Mouse (Mus musculus) embryonic facial prominence, embryonic 14.5 days (tissue): ENCODE measurements around the gene Bdh1. TPM values are rescaled to one million over a fixed set of nuclear protein-coding genes. Genes with fewer than 3 reads are reported as not detected.
A peak's percentile ranks its signal among the peaks of the same experiment; 100 is the strongest.

Experiments
- ATAC-seq: fragments of 200-750 bp; cut with Nextera tagmentation; 2 replicates; pipeline ENCODE4 v1.8.0; 2017; ENCODE audit warnings: low read depth, moderate number of reproducible peaks, moderate TSS enrichment
- DNase-seq: peaks from one replicate; pipeline ENCODE4 v3.0.0-alpha.2; 2015; ENCODE audit warnings: low spot score
- H3K27ac ChIP-seq: fragments of 300-500 bp; sonication (generic); replicated peaks from 2 replicates; pipeline ENCODE4 v1.5.1; 2014; ENCODE audit warnings: low read depth, mild to moderate bottlenecking, low read length, moderate library complexity
- H3K27me3 ChIP-seq: fragments of 300-500 bp; sonication (generic); replicated peaks from 2 replicates; pipeline ENCODE4 v1.6.1; 2014; ENCODE audit warnings: low read length; ENCODE audit not compliant: control insufficient read depth, insufficient read depth
- H3K36me3 ChIP-seq: fragments of 300-500 bp; sonication (generic); 2 replicates; pipeline ENCODE4 v1.6.1; 2014; ENCODE audit warnings: low read length, mixed read lengths; ENCODE audit not compliant: control insufficient read depth, insufficient read depth
- H3K4me1 ChIP-seq: fragments of 300-500 bp; sonication (generic); 2 replicates; pipeline ENCODE4 v1.6.1; 2014; ENCODE audit warnings: antibody characterized with exemption, low read length; ENCODE audit not compliant: control insufficient read depth, insufficient read depth
- H3K4me2 ChIP-seq: fragments of 300-500 bp; sonication (generic); 2 replicates; pipeline ENCODE4 v1.6.1; 2014; ENCODE audit warnings: low read depth, mild to moderate bottlenecking, low read length, moderate library complexity, mixed read lengths
- H3K4me3 ChIP-seq: fragments of 300-500 bp; sonication (generic); 2 replicates; pipeline ENCODE4 v1.5.1; 2014; ENCODE audit warnings: low read depth, mild to moderate bottlenecking, low read length
- H3K9ac ChIP-seq: fragments of 300-500 bp; sonication (generic); 2 replicates; pipeline ENCODE4 v1.6.1; 2014; ENCODE audit warnings: low read depth, mild to moderate bottlenecking, low read length, moderate library complexity, mixed read lengths
- H3K9me3 ChIP-seq: fragments of 300-500 bp; sonication (generic); 2 replicates; pipeline ENCODE4 v1.6.1; 2016; ENCODE audit warnings: low read length; ENCODE audit not compliant: control insufficient read depth
- WGBS: fragments of 180-500 bp; shearing (Covaris S2); extraction: QIAGEN DNeasy Blood & Tissue Kit; methylation state at CpG from one replicate; pipeline ENCODE4 v1.1.7; 2014; 5-methylcytosine and 5-hydroxymethylcytosine counted together
- polyA plus RNA-seq: library from polyadenylated mRNA; unstranded; fragments of >200 nt; fragmentation: Nextera tagmentation; extraction: Ambion mirVana; gene quantifications from 2 replicates; pipeline ENCODE4 v1.2.1, GENCODE M21; 2014

Gene Bdh1
- polyA plus RNA-seq, 1 experiment from 2014 or later: 30.4 TPM

DNA sequence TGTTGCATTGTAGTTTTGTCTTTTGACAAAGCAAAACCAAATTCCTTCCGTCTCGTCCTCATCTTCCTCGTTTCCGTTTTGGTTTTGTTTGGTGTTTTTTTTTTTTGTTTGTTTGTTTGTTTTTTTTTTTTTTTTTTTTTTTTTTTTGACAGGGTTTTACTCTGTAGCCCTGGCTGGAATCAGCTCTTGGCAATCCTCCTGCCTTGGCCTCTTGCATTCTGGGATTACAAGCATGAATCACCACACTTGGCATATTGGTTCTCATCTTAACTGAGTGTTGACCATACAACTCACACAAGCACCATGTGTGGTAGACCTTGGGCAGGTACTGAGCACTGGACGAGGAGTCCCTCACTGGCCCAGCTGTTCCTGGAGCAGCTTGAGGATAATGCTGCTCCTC, 63.3 kb downstream of the Bdh1 start:
- DNase-seq (no peak), ATAC-seq (no peak)
- Histone ChIP-seq H3K9me3 (no peaks in the 10 kb centered on the region), H3K9ac (no peak overlapping the region), H3K27me3 (no peaks in the 10 kb centered on the region), H3K4me1 (peaks cover 7% of the 10 kb centered on the region), H3K36me3 (no peaks in the 10 kb centered on the region), H3K4me3 (no peak overlapping the region), H3K27ac (no peak overlapping the region), H3K4me2 (no peak overlapping the region)
- WGBS: 89% methylated on average over 5 of the region's 5 CpGs

DNA sequence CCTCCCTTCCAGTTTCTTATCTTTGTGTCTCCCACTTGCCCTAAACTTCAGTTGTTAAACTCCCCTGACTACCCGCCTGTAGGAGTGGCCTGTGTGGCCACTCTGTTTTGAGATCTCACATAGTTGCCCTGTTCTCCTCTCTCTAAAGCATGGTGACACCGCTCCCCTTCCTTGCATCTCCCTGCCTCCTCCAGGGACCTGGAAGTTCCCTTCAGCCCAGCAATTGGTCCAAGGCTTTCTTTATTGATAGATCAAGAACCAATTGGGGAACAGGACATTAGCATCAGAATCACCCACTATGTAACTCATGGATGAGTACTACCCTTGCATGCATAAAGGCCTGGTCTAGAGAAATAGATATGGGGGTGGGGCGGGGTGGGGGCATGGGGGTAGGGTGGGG, 65.2 kb downstream of the Bdh1 start:
- no peak for ATAC-seq
- no peaks in the 10 kb centered on the region for H3K9me3 ChIP-seq

DNA sequence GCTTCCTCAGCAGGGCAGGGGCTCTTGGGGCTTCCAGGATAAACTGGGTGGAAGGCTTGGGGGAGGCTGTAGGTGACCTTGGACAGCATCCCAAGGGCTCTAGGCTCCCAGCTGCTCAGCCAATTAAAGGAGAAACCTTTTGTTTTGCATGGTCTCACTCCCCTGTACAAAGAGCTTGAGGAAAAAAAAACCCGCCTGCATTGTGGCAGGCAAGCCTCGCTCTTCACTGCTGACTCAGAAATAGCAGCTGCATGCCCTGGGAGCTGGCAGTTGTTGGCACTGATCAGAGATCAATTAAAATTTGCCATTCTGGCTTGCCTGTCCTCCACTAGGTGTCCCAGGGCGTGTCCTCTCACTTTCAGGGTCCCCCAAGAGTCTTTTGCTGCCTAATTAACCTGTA, 67.0 kb downstream of the Bdh1 start:
- H3K27ac ChIP-seq: no peak overlapping the region
- no peaks in the 10 kb centered on the region for H3K36me3 ChIP-seq
- peaks cover 24% of the 10 kb centered on the region for H3K4me1 ChIP-seq
- WGBS: 47% methylated on average over 3 of the region's 3 CpGs
- H3K9ac ChIP-seq: no peak overlapping the region
- no peak overlapping the region for H3K4me3 ChIP-seq
- ATAC-seq (no peak), DNase-seq (no peak)
- H3K9me3 ChIP-seq: no peaks in the 10 kb centered on the region
- no peak overlapping the region for H3K4me2 ChIP-seq
- H3K27me3 ChIP-seq: no peaks in the 10 kb centered on the region

More for the DNA sequence above, 65.2 kb downstream of the Bdh1 start:
- DNase-seq: no peak
- Histone ChIP-seq H3K4me3 (no peak overlapping the region), H3K27ac (no peak overlapping the region), H3K4me2 (no peak overlapping the region), H3K27me3 (no peaks in the 10 kb centered on the region), H3K36me3 (no peaks in the 10 kb centered on the region), H3K4me1 (peaks cover 7% of the 10 kb centered on the region), H3K9ac (no peak overlapping the region)
- 84% methylated on average over 3 of the region's 3 CpGs for WGBS

DNA sequence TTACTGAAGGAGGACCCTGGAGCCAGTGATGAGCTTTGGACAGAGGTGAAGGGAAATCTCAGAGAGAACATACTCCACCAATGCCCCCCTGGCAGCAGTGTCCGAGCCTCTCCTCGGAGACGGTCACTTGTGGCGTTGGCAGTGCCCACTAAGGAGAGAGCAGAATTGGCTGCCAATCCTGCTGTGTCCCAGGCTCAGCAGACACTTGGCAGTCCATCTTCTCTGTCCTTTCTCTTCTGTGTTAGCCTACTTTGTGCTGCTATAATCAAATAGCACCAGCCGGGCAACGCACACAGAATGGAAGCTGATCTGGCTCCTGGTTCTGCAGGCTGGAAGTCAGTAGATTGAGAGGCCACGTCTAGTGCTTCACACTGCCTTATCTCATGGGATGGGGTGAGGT, 68.9 kb downstream of the Bdh1 start:
- H3K4me1 ChIP-seq: peaks cover 29% of the 10 kb centered on the region
- ATAC-seq: no peak
- H3K4me3 ChIP-seq: no peak overlapping the region
- no peak overlapping the region for H3K9ac ChIP-seq
- H3K27ac ChIP-seq: no peak overlapping the region
- no peaks in the 10 kb centered on the region for H3K36me3 ChIP-seq
- H3K27me3 ChIP-seq: no peaks in the 10 kb centered on the region
- DNase-seq: no peak
- whole genome bisulfite sequencing: 93% methylated on average over 7 of the region's 7 CpGs
- H3K4me2 ChIP-seq: no peak overlapping the region
- H3K9me3 ChIP-seq: no peaks in the 10 kb centered on the region

DNA sequence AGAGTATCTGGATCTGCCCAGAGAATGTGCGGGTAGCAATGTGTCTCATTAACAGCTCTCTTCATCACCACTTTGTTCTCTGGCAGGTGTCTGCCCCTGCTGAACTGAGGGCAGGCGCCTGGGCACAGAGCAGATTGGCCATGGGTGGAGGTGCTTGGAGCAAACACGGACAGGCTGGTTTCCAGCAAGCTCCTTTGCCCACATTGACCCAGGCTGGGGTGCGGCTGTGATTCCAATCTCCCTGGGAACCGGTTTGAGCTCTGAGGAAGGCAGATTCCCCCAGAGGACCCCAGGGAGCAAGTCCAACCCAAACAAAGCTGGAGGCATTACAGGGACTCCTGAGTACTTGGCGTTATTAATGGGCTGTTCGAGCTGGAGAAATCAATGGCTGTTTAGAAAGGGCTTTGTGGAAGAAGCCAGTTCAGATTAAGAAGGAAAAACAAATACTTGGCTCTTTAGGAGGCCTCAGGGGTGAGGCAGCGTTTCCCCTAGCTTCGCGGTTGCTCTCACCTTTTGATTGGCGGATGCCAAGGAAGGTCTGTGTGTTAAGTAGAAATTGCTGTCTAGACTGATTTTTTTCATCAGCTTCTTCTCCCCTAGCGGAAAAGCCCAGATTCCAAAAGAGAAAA, 71.0 kb downstream of the Bdh1 start:
- Histone ChIP-seq H3K9ac (no peak overlapping the region), H3K4me2 (peak overlapping the region; percentile 8; the same call in 1 of the 2 replicates), H3K27me3 (no peaks in the 10 kb centered on the region), H3K4me1 (peaks cover 33% of the 10 kb centered on the region), H3K4me3 (no peak overlapping the region), H3K36me3 (no peaks in the 10 kb centered on the region), H3K9me3 (no peaks in the 10 kb centered on the region), H3K27ac (0 out of 2 replicates have a peak overlapping the region, but pooled peaks have one; percentile 8)
- DNase-seq (peak; percentile 75), ATAC-seq (peak; percentile 39; the same call in 1 of the 2 replicates)
- WGBS: 23% methylated on average over 12 of the region's 12 CpGs

DNA sequence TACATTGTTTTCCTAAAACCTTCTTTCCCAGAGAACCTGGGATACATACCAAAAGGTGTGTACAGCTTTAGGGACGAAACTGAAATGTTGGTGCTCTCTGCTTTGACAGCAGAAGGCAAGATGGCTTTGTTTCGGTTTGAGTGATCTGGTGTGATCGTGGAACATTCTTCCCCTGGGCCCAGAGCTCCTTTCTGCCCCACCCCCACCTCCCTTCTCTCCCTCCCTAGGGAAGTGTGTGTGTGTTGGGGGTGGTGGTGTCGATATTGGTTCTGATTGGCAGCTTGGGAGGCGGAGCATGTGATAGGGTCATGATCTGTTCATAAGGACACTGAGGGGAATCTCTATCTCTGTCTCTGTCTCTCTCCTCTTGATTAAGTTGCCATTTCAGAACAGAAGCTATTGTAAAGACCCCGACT, 71.5 kb downstream of the Bdh1 start:
- Histone ChIP-seq H3K27me3 (no peaks in the 10 kb centered on the region), H3K4me2 (peak overlapping the region; percentile 8; the same call in 1 of the 2 replicates), H3K9ac (no peak overlapping the region), H3K4me1 (peaks cover 36% of the 10 kb centered on the region), H3K4me3 (no peak overlapping the region), H3K27ac (no peak overlapping the region), H3K36me3 (no peaks in the 10 kb centered on the region), H3K9me3 (no peaks in the 10 kb centered on the region)
- 35% methylated on average over 6 of the region's 6 CpGs for WGBS
- DNase-seq (no peak), ATAC-seq (0 out of 2 replicates have a peak, but pooled peaks have one; percentile 10)

DNA sequence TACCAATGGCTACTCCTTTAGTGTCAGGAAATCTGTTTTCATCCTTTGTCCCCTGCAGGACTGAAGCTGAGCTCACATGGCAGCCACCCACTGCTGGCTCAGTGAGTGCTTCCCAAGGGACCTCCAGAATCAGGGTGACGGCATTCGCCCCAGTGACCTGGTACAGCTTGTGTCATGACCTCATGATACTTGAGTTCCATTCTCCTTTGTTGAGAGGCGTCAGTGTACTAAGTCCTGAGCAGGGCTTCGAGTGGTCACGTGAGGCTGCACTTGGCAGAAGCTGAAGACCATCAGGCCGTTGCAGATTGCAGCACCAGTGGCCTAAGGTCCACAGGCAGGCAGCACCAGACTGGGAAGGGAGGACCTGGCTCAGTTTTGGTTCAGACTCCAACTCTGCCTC, 71.9 kb downstream of the Bdh1 start:
- Histone ChIP-seq H3K4me1 (peaks cover 32% of the 10 kb centered on the region), H3K4me2 (no peak overlapping the region), H3K27me3 (no peaks in the 10 kb centered on the region), H3K9me3 (no peaks in the 10 kb centered on the region), H3K9ac (no peak overlapping the region), H3K27ac (no peak overlapping the region), H3K36me3 (no peaks in the 10 kb centered on the region), H3K4me3 (no peak overlapping the region)
- 74% methylated on average over 6 of the region's 6 CpGs for WGBS
- ATAC-seq: no peak
- DNase-seq: no peak

DNA sequence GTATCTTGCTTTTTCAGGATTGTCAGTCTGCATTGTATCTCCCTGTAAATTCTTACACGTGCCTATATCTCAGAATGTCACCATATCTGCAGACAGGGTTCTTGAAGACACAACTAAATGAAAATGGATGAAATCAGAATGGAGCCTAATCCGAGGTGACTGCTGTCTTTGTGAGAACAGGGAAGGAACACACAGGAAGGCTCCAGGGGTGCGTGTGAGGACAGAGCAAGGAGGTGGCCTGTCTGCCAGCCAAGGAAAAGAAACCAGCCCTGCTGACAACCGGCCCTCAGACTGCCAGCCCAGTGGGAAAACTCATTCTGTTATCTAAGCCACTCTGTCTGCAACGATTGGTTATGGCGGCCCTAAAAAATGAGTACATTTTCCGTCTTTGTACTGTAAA, 73.3 kb downstream of the Bdh1 start:
- H3K9me3 ChIP-seq: no peaks in the 10 kb centered on the region
- 58% methylated on average over 7 of the region's 7 CpGs for WGBS

DNA sequence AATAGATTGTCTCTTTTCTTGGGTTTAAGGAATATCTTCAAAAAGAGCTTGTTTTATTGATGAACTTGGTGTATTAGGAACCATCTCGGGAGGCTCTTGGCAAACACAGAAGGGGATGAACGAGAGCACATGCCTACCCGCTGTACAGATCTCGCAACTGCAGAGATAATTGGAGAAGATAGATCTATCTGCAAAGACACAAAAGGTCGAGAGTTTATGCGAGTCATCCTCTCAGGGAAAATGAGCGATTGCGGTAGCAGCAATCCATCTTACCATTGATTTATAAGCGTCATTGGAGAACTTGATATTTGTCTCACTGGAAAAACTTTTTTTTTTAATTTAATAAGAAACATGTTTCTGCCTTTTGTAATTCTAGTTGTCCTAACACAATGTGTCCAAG, 73.7 kb downstream of the Bdh1 start:
- H3K27ac ChIP-seq: no peak overlapping the region
- ATAC-seq (no peak), DNase-seq (no peak)
- H3K4me1 ChIP-seq: peaks cover 44% of the 10 kb centered on the region
- no peak overlapping the region for H3K4me3 ChIP-seq
- H3K36me3 ChIP-seq: no peaks in the 10 kb centered on the region
- no peaks in the 10 kb centered on the region for H3K9me3 ChIP-seq
- no peak overlapping the region for H3K9ac ChIP-seq
- no peaks in the 10 kb centered on the region for H3K27me3 ChIP-seq
- no peak overlapping the region for H3K4me2 ChIP-seq
- 61% methylated on average over 9 of the region's 9 CpGs for WGBS

More for the DNA sequence above, 73.3 kb downstream of the Bdh1 start:
- H3K4me3 ChIP-seq: no peak overlapping the region
- no peak overlapping the region for H3K9ac ChIP-seq
- no peaks in the 10 kb centered on the region for H3K27me3 ChIP-seq
- H3K36me3 ChIP-seq: no peaks in the 10 kb centered on the region
- H3K4me2 ChIP-seq: no peak overlapping the region
- peaks cover 39% of the 10 kb centered on the region for H3K4me1 ChIP-seq
- DNase-seq (no peak), ATAC-seq (no peak)
- no peak overlapping the region for H3K27ac ChIP-seq
